Mouse (Mus musculus) CH12.LX (cell line): ENCODE data around the gene S1pr1.

Experiments
- CTCF ChIP-seq, 2 experiments: IDR thresholded peaks in 1 of 2; conservative IDR thresholded peaks in 1 of 2; 2 replicates each; pipeline ENCODE4 v1.5.1; 2011 to 2012; ENCODE audit warnings: low read depth in 2 of 2, low read length in 2 of 2, improper control_type of control experiment in 1 of 2, inconsistent platforms in 1 of 2, mild to moderate bottlenecking in 1 of 2, moderate library complexity in 1 of 2
- ETS1 ChIP-seq: conservative IDR thresholded peaks from 2 replicates; pipeline ENCODE4 v1.6.1; 2012; ENCODE audit warnings: low read depth, mild to moderate bottlenecking, inconsistent platforms, low read length, improper control_type of control experiment, moderate library complexity
- JUN ChIP-seq: IDR thresholded peaks from 2 replicates; pipeline ENCODE4 v1.6.1; 2011; ENCODE audit warnings: low read depth, mild to moderate bottlenecking, low read length, improper control_type of control experiment, moderate library complexity; ENCODE audit not compliant: insufficient read depth
- MAFK ChIP-seq: IDR thresholded peaks from 2 replicates; pipeline ENCODE4 v1.6.1; 2011; ENCODE audit warnings: low read length, improper control_type of control experiment; ENCODE audit not compliant: insufficient replicate concordance
- MAX ChIP-seq: IDR thresholded peaks from 2 replicates; pipeline ENCODE4 v1.6.1; 2011; ENCODE audit warnings: low read length, improper control_type of control experiment
- MYC ChIP-seq: IDR thresholded peaks from 2 replicates; pipeline ENCODE4 v1.6.1; 2011; ENCODE audit warnings: low read depth, mild to moderate bottlenecking, improper control_type of control experiment, low read length
- POLR2A ChIP-seq: IDR thresholded peaks from 2 replicates; pipeline ENCODE4 v1.6.1; 2011; ENCODE audit warnings: low read depth, mild to moderate bottlenecking, improper control_type of control experiment, low read length
- POLR2AphosphoS2 ChIP-seq: IDR thresholded peaks from 2 replicates; pipeline ENCODE4 v1.6.1; 2011; ENCODE audit warnings: low read depth, low read length, improper control_type of control experiment
- RAD21 ChIP-seq: IDR thresholded peaks from 2 replicates; pipeline ENCODE4 v1.6.1; 2011; ENCODE audit warnings: low read depth, mild to moderate bottlenecking, low read length, improper control_type of control experiment, moderate library complexity
- RCOR1 ChIP-seq: conservative IDR thresholded peaks from 2 replicates; pipeline ENCODE4 v1.6.1; 2012; ENCODE audit warnings: low read depth, mild to moderate bottlenecking, inconsistent platforms, low read length, improper control_type of control experiment
- TCF12 ChIP-seq: IDR thresholded peaks from 2 replicates; pipeline ENCODE4 v1.6.1; 2014; ENCODE audit warnings: low read depth, mild to moderate bottlenecking, inconsistent platforms, low read length, improper control_type of control experiment
- ZNF384 ChIP-seq: IDR thresholded peaks from 2 replicates; pipeline ENCODE4 v1.6.1; 2012; ENCODE audit warnings: low read depth, low read length, improper control_type of control experiment, inconsistent platforms

DNA sequence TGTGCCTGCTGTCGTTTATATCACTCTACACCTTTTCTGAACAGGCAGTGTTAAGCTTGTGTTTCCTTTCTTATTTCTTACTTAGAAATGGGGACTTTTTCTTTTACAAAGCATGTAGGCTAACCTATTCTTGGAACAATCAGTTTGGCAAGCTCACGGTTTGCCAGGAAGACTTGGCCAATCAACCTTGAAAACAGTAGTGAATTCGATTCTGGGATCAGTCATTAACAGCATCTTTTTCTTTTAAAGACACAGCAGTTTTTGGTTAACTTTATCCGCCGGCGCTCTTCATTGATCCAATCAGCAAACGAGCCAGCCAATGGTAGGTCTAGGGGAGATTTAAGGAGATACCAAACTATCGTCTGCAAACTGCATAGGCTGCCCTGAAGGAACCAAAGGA, 31.6 kb upstream of the S1pr1 start:
- TF ChIP-seq JUN = no peak
- no peak for TF ChIP-seq CTCF (conservative IDR thresholded peaks at IDR 0.05 in 1 of 2, IDR thresholded peaks at IDR 0.05 in 1 of 2; ENCODE audit: low read depth in 2 of 2, low read length in 2 of 2)
- no peak for TF ChIP-seq ETS1
- no peak for TF ChIP-seq POLR2A
- TF ChIP-seq ZNF384 = no peak
- no peak for TF ChIP-seq MAX
- no peak for TF ChIP-seq RCOR1
- no peak for TF ChIP-seq RAD21
- TF ChIP-seq MAFK = no peak
- no peak for TF ChIP-seq MYC
- no peak for TF ChIP-seq POLR2AphosphoS2
- no peak for TF ChIP-seq TCF12
